Mouse (Mus musculus) intestine, postnatal 0 days (tissue): ENCODE measurements around the gene Retsat. TPM values are rescaled to one million over a fixed set of nuclear protein-coding genes. Genes with fewer than 3 reads are reported as not detected.
A peak's percentile ranks its signal among the peaks of the same experiment; 100 is the strongest.

ENCODE experiments used
- ATAC-seq: fragments of 200-750 bp; cut with Nextera tagmentation; 2 replicates; pipeline ENCODE4 v1.8.0; 2017; ENCODE audit warnings: mild to moderate bottlenecking, moderate TSS enrichment, moderate library complexity
- H3K27ac ChIP-seq: fragments of 300-500 bp; sonication (generic); 2 replicates; pipeline ENCODE4 v1.5.1; 2014; ENCODE audit warnings: mild to moderate bottlenecking, low read depth, low read length, moderate library complexity
- H3K27me3 ChIP-seq: fragments of 300-500 bp; sonication (generic); replicated peaks from 2 replicates; pipeline ENCODE4 v1.6.1; 2014; ENCODE audit warnings: low read length, mixed read lengths; ENCODE audit not compliant: control insufficient read depth, insufficient read depth
- H3K36me3 ChIP-seq: fragments of 300-500 bp; sonication (generic); 2 replicates; pipeline ENCODE4 v1.6.1; 2014; ENCODE audit warnings: mild to moderate bottlenecking, moderate library complexity; ENCODE audit not compliant: control insufficient read depth, insufficient read depth
- H3K4me1 ChIP-seq: fragments of 300-500 bp; sonication (generic); replicated peaks from 2 replicates; pipeline ENCODE4 v1.6.1; 2014; ENCODE audit warnings: antibody characterized with exemption, low read length, mixed read lengths; ENCODE audit not compliant: control insufficient read depth, insufficient read depth
- H3K4me2 ChIP-seq: fragments of 300-500 bp; sonication (generic); replicated peaks from 2 replicates; pipeline ENCODE4 v1.6.1; 2014; ENCODE audit warnings: low read depth, mild to moderate bottlenecking, moderate library complexity
- H3K4me3 ChIP-seq: fragments of 300-500 bp; sonication (generic); 2 replicates; pipeline ENCODE4 v1.5.1; 2014; ENCODE audit warnings: low read depth, low read length
- H3K9ac ChIP-seq: fragments of 300-500 bp; sonication (generic); 2 replicates; pipeline ENCODE4 v1.6.1; 2014; ENCODE audit warnings: mild to moderate bottlenecking, low read depth, low read length
- H3K9me3 ChIP-seq: fragments of 300-500 bp; sonication (generic); 2 replicates; pipeline ENCODE4 v1.6.1; 2016; ENCODE audit warnings: mixed run types; ENCODE audit not compliant: control insufficient read depth
- CTCF ChIP-seq: sonication (generic); IDR thresholded peaks from 2 replicates; pipeline ENCODE4 v1.5.1; 2016; ENCODE audit warnings: low read depth, mild to moderate bottlenecking, control low read depth, antibody characterized with exemption, moderate library complexity
- WGBS: fragments of 180-500 bp; shearing (Covaris S2); extraction: QIAGEN DNeasy Blood & Tissue Kit; methylation state at CpG from one replicate; pipeline ENCODE4 v1.1.7; 2014; 5-methylcytosine and 5-hydroxymethylcytosine counted together
- polyA plus RNA-seq: library from polyadenylated mRNA; unstranded; fragments of >200 nt; fragmentation: Nextera tagmentation; extraction: Ambion mirVana; gene quantifications from 2 replicates; pipeline ENCODE4 v1.2.1, GENCODE M21; 2015

The Retsat gene
- polyA plus RNA-seq, 1 experiment from 2014 or later = 24.6 TPM

- Histone ChIP-seq H3K27me3 (no peaks in the 10 kb centered on the region), H3K9me3 (no peaks in the 10 kb centered on the region), H3K36me3 (peaks cover 3% of the 10 kb centered on the region; the same call in 1 of the 2 replicates), H3K4me2 (no peak overlapping the region), H3K27ac (no peak overlapping the region), H3K4me1 (peaks cover 2% of the 10 kb centered on the region; the same call in 1 of the 2 replicates), H3K9ac (no peak overlapping the region), H3K4me3 (no peak overlapping the region)
- peak; percentile 68 for TF ChIP-seq CTCF
- ATAC-seq = no peak
- 79% methylated on average over 3 of the region's 3 CpGs for WGBS
Observed at GRCm38 (mm10) chr6:72636940-72637339, 38.7 kb downstream of the Retsat start.

- no peak for TF ChIP-seq CTCF
- Histone ChIP-seq H3K27ac (no peak overlapping the region), H3K4me1 (no peaks in the 10 kb centered on the region), H3K4me2 (no peak overlapping the region), H3K9me3 (no peaks in the 10 kb centered on the region), H3K4me3 (no peak overlapping the region), H3K27me3 (no peaks in the 10 kb centered on the region), H3K36me3 (no peaks in the 10 kb centered on the region), H3K9ac (no peak overlapping the region)
- peak; percentile 49; the same call in 1 of the 2 replicates for ATAC-seq
- 56% methylated on average over 18 of the region's 18 CpGs for WGBS
Observed at GRCm38 (mm10) chr6:72641218-72641954, 43.1 kb downstream of the Retsat start.

DNA sequence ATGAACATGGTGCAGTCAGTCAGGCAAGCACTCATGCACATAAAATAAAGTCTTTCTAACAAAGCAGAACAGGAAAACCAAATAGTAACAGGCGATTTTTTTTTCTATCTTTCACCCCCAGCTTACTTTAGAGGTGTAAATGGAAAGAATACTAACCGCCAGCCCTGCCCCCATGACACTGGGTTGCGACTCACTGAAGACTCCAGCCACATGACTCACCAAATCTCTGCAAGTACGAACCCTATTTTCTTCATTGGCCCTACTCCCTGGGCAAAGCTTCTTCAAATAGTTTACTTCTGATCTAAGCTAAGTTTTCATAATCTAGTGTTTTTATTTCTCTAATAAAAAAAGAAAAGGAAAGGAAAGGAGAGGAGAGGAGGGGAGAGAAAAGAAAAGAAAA is 46.3 kb downstream of the Retsat start:
- Histone ChIP-seq H3K4me3 (no peak overlapping the region), H3K4me1 (no peaks in the 10 kb centered on the region), H3K27ac (no peak overlapping the region), H3K27me3 (no peaks in the 10 kb centered on the region), H3K36me3 (no peaks in the 10 kb centered on the region; the same call in 1 of the 2 replicates), H3K4me2 (no peak overlapping the region), H3K9me3 (no peaks in the 10 kb centered on the region), H3K9ac (no peak overlapping the region)
- no peak for TF ChIP-seq CTCF
- 72% methylated on average over 4 of the region's 4 CpGs for WGBS
- ATAC-seq = no peak

GRCm38 (mm10) chr6:72645364-72645763 is 47.1 kb downstream of the Retsat start:
- H3K9me3 ChIP-seq = no peaks in the 10 kb centered on the region
- no peaks in the 10 kb centered on the region for H3K27me3 ChIP-seq
- no peak for TF ChIP-seq CTCF
- 90% methylated on average over 7 of the region's 7 CpGs for WGBS
- no peaks in the 10 kb centered on the region for H3K4me1 ChIP-seq
- H3K4me3 ChIP-seq = no peak overlapping the region
- ATAC-seq = no peak
- no peaks in the 10 kb centered on the region; the same call in 1 of the 2 replicates for H3K36me3 ChIP-seq
- H3K27ac ChIP-seq = no peak overlapping the region
- no peak overlapping the region for H3K9ac ChIP-seq
- no peak overlapping the region for H3K4me2 ChIP-seq

DNA sequence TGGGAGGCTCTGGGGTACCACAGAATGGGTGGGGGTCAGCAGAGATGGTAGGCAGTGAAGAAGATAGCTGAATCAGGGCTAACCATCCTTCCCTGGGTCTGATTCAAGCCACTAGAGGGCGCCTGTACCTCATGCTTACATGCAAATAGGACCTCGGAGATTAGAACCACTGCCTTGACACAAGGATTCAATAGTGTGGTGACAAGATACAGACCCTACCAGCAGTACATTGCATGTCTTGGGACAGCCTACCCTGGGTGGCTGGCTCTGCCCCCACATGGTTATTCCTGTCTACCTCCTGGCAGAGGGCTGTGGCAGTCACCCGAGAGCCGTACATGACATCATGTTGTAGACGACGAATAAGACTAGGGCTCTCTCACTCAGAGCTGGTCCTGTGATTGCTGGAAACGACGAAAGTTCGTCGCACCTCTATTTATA is 49.1 kb downstream of the Retsat start:
- H3K9ac ChIP-seq = no peak overlapping the region
- no peak overlapping the region for H3K4me3 ChIP-seq
- 52% methylated on average over 10 of the region's 10 CpGs for WGBS
- H3K36me3 ChIP-seq = no peaks in the 10 kb centered on the region; the same call in 1 of the 2 replicates
- H3K27ac ChIP-seq = no peak overlapping the region
- no peaks in the 10 kb centered on the region for H3K9me3 ChIP-seq
- H3K27me3 ChIP-seq = no peaks in the 10 kb centered on the region
- H3K4me2 ChIP-seq = no peak overlapping the region
- no peaks in the 10 kb centered on the region for H3K4me1 ChIP-seq
- no peak; the same call in 1 of the 2 replicates for ATAC-seq
- TF ChIP-seq CTCF = peak; percentile 96

GRCm38 (mm10) chr6:72648002-72648595 is 49.8 kb downstream of the Retsat start:
- H3K4me3 ChIP-seq = no peak overlapping the region
- H3K36me3 ChIP-seq = no peaks in the 10 kb centered on the region; the same call in 1 of the 2 replicates
- 72% methylated on average over 12 of the region's 12 CpGs for WGBS
- no peak overlapping the region for H3K9ac ChIP-seq
- H3K4me1 ChIP-seq = no peaks in the 10 kb centered on the region
- no peak overlapping the region for H3K27ac ChIP-seq
- H3K4me2 ChIP-seq = no peak overlapping the region
- H3K9me3 ChIP-seq = no peaks in the 10 kb centered on the region
- TF ChIP-seq CTCF = no peak
- H3K27me3 ChIP-seq = no peaks in the 10 kb centered on the region
- no peak for ATAC-seq
